Mouse (Mus musculus): ENCODE results near the gene Itpk1.

Itpk1 gene

GRCm38 (mm10) chr12:102553705-102554275 lies 150.9 kb downstream of the Itpk1 start:
- no peak for DNase-seq (ENCODE audit: low spot score in 2 of 2)

- DNase-seq (ENCODE audit: low spot score in 2 of 2): no peak
Measured at GRCm38 (mm10) chr12:102552001-102552400, 152.7 kb downstream of the Itpk1 start.

- no peak for DNase-seq (ENCODE audit: low spot score in 2 of 2)
Measured at GRCm38 (mm10) chr12:102551186-102551585, 153.5 kb downstream of the Itpk1 start.

- DNase-seq (ENCODE audit: low spot score in 2 of 2): no peak
Measured at GRCm38 (mm10) chr12:102550529-102550928, 154.2 kb downstream of the Itpk1 start.

- DNase-seq (ENCODE audit: low spot score in 2 of 2): no peak
Measured at GRCm38 (mm10) chr12:102545122-102545521, 159.6 kb downstream of the Itpk1 start.

- no peak for DNase-seq (ENCODE audit: low spot score in 2 of 2)
Measured at GRCm38 (mm10) chr12:102541168-102541567, 163.6 kb downstream of the Itpk1 start.

- no peak for DNase-seq (ENCODE audit: low spot score in 2 of 2)
Measured at GRCm38 (mm10) chr12:102540278-102540677, 164.5 kb downstream of the Itpk1 start.

GRCm38 (mm10) chr12:102535796-102536195 lies 168.9 kb downstream of the Itpk1 start:
- DNase-seq (ENCODE audit: low spot score in 2 of 2): no peak

- no peak for DNase-seq (ENCODE audit: low spot score in 2 of 2)
Measured at GRCm38 (mm10) chr12:102527989-102528388, 176.7 kb downstream of the Itpk1 start.

- no peak for DNase-seq (ENCODE audit: low spot score in 2 of 2)
Measured at GRCm38 (mm10) chr12:102524760-102525159, 180.0 kb downstream of the Itpk1 start.

GRCm38 (mm10) chr12:102524216-102524615 lies 180.5 kb downstream of the Itpk1 start:
- no peak for DNase-seq (ENCODE audit: low spot score in 2 of 2)

- DNase-seq (ENCODE audit: low spot score in 2 of 2): no peak
Measured at GRCm38 (mm10) chr12:102521777-102522319, 182.9 kb downstream of the Itpk1 start.

GRCm38 (mm10) chr12:102519929-102520720 lies 184.6 kb downstream of the Itpk1 start:
- no peak for DNase-seq (ENCODE audit: low spot score in 2 of 2)

Data from frontal cortex, postnatal 25 days (tissue).